Mouse (Mus musculus): Measurements from ENCODE around the gene Wdr81. TPM values are rescaled to one million over a fixed set of nuclear protein-coding genes. Genes with fewer than 3 reads are reported as not detected.

Gene Wdr81
- polyA plus RNA-seq, 1 experiment from 2014 or later, result 5.7 TPM

- Histone ChIP-seq H3K9ac (no peak overlapping the region), H3K9me3 (replicated peaks) (peaks cover 8% of the 10 kb centered on the region; the same call in 1 of the 2 replicates), H3K36me3 (0 out of 2 replicates have a peak, but pooled peaks cover 2% of the 10 kb centered on the region), H3K27ac (ENCODE audit: poor library complexity, severe bottlenecking) (no peak overlapping the region), H3K4me2 (no peak overlapping the region), H3K27me3 (replicated peaks) (no peaks in the 10 kb centered on the region), H3K4me1 (replicated peaks) (peaks cover 6% of the 10 kb centered on the region; the same call in 1 of the 2 replicates), H3K4me3 (no peak overlapping the region)
- ATAC-seq (ENCODE audit: insufficient number of reproducible peaks, low FRiP score), result no peak
- WGBS, result 87% methylated on average over 5 of the region's 5 CpGs
These were observed 20.4 kb downstream of the Wdr81 start for GRCm38 (mm10) chr11:75434138-75434537.

GRCm38 (mm10) chr11:75431307-75431706, 23.2 kb downstream of the Wdr81 start:
- Histone ChIP-seq H3K27ac (ENCODE audit: poor library complexity, severe bottlenecking) (no peak overlapping the region), H3K4me3 (no peak overlapping the region), H3K36me3 (0 out of 2 replicates have a peak, but pooled peaks cover 2% of the 10 kb centered on the region), H3K4me1 (replicated peaks) (no peaks in the 10 kb centered on the region), H3K9me3 (replicated peaks) (peaks cover 8% of the 10 kb centered on the region; the same call in 1 of the 2 replicates), H3K9ac (no peak overlapping the region), H3K4me2 (no peak overlapping the region), H3K27me3 (replicated peaks) (no peaks in the 10 kb centered on the region)
- WGBS, result 76% methylated on average over 11 of the region's 11 CpGs
- no peak for ATAC-seq (ENCODE audit: insufficient number of reproducible peaks, low FRiP score)

- no peak overlapping the region for H3K9ac ChIP-seq
- H3K4me1 ChIP-seq (replicated peaks), result no peaks in the 10 kb centered on the region
- no peak overlapping the region for H3K27ac ChIP-seq (ENCODE audit: poor library complexity, severe bottlenecking)
- no peaks in the 10 kb centered on the region for H3K27me3 ChIP-seq (replicated peaks)
- H3K4me3 ChIP-seq, result no peak overlapping the region
- no peak for ATAC-seq (ENCODE audit: insufficient number of reproducible peaks, low FRiP score)
- 68% methylated on average over 9 of the region's 9 CpGs for WGBS
- H3K9me3 ChIP-seq (replicated peaks), result peaks cover 4% of the 10 kb centered on the region; the same call in 1 of the 2 replicates
- 0 out of 2 replicates have a peak, but pooled peaks cover under 1% of the 10 kb centered on the region for H3K36me3 ChIP-seq
- no peak overlapping the region for H3K4me2 ChIP-seq
These were observed 25.4 kb downstream of the Wdr81 start for GRCm38 (mm10) chr11:75429019-75429705.

GRCm38 (mm10) chr11:75424459-75424858, 30.1 kb downstream of the Wdr81 start:
- H3K4me1 ChIP-seq (replicated peaks), result peaks cover 20% of the 10 kb centered on the region
- H3K4me2 ChIP-seq, result no peak overlapping the region
- 88% methylated on average over 3 of the region's 3 CpGs for WGBS
- no peak overlapping the region for H3K9ac ChIP-seq
- ATAC-seq (ENCODE audit: insufficient number of reproducible peaks, low FRiP score), result no peak
- H3K36me3 ChIP-seq, result no peaks in the 10 kb centered on the region
- H3K27ac ChIP-seq (ENCODE audit: poor library complexity, severe bottlenecking), result no peak overlapping the region
- H3K9me3 ChIP-seq (replicated peaks), result no peaks in the 10 kb centered on the region
- H3K27me3 ChIP-seq (replicated peaks), result no peaks in the 10 kb centered on the region
- H3K4me3 ChIP-seq, result no peak overlapping the region

GRCm38 (mm10) chr11:75424033-75424432, 30.5 kb downstream of the Wdr81 start:
- WGBS, result 84% methylated on average over 9 of the region's 9 CpGs
- Histone ChIP-seq H3K36me3 (no peaks in the 10 kb centered on the region), H3K4me2 (no peak overlapping the region), H3K9me3 (replicated peaks) (no peaks in the 10 kb centered on the region), H3K27ac (ENCODE audit: poor library complexity, severe bottlenecking) (no peak overlapping the region), H3K4me1 (replicated peaks) (peaks cover 20% of the 10 kb centered on the region), H3K4me3 (no peak overlapping the region), H3K27me3 (replicated peaks) (no peaks in the 10 kb centered on the region), H3K9ac (no peak overlapping the region)
- ATAC-seq (ENCODE audit: insufficient number of reproducible peaks, low FRiP score), result no peak

GRCm38 (mm10) chr11:75423091-75423490, 31.4 kb downstream of the Wdr81 start:
- no peak overlapping the region for H3K27ac ChIP-seq (ENCODE audit: poor library complexity, severe bottlenecking)

GRCm38 (mm10) chr11:75422013-75422792, 32.3 kb downstream of the Wdr81 start, which contains the start of gene Serpinf1:
TSS of gene Serpinf1 (minus strand) at chr11:75422701.
- 0 out of 2 replicates have a peak within 1 kb of the TSS, but pooled peaks have one; percentile 3 for H3K27ac ChIP-seq (ENCODE audit: poor library complexity, severe bottlenecking)
- H3K9me3 ChIP-seq (replicated peaks), result no peaks in the 10 kb centered on the region
- H3K4me3 ChIP-seq, result peak within 1 kb of the TSS; percentile 43
- peak within 1 kb of the TSS; percentile 60 for H3K4me2 ChIP-seq
- ATAC-seq (ENCODE audit: insufficient number of reproducible peaks, low FRiP score), result 0 out of 2 replicates have a peak, but pooled peaks have one; percentile 18
- 37% methylated on average over 10 of the region's 10 CpGs for WGBS
- no peaks in the 10 kb centered on the region for H3K27me3 ChIP-seq (replicated peaks)
- H3K36me3 ChIP-seq, result no peaks in the 10 kb centered on the region
- H3K4me1 ChIP-seq (replicated peaks), result peaks cover 20% of the 10 kb centered on the region
- peak within 1 kb of the TSS; percentile 61 for H3K9ac ChIP-seq

More at GRCm38 (mm10) chr11:75423091-75423490, 31.4 kb downstream of the Wdr81 start:
- H3K9ac ChIP-seq, result no peak overlapping the region
- ATAC-seq (ENCODE audit: insufficient number of reproducible peaks, low FRiP score), result no peak
- H3K36me3 ChIP-seq, result no peaks in the 10 kb centered on the region
- no peaks in the 10 kb centered on the region for H3K9me3 ChIP-seq (replicated peaks)
- no peaks in the 10 kb centered on the region for H3K27me3 ChIP-seq (replicated peaks)
- H3K4me3 ChIP-seq, result no peak overlapping the region
- H3K4me1 ChIP-seq (replicated peaks), result peaks cover 20% of the 10 kb centered on the region
- no peak overlapping the region for H3K4me2 ChIP-seq
- 72% methylated on average over 3 of the region's 3 CpGs for WGBS

GRCm38 (mm10) chr11:75421375-75422012, 33.0 kb downstream of the Wdr81 start:
- Histone ChIP-seq H3K4me2 (peak overlapping the region; percentile 60), H3K27ac (ENCODE audit: poor library complexity, severe bottlenecking) (0 out of 2 replicates have a peak overlapping the region, but pooled peaks have one; percentile 3), H3K9ac (peak overlapping the region; percentile 61), H3K4me1 (replicated peaks) (peaks cover 20% of the 10 kb centered on the region), H3K36me3 (no peaks in the 10 kb centered on the region), H3K9me3 (replicated peaks) (no peaks in the 10 kb centered on the region), H3K27me3 (replicated peaks) (no peaks in the 10 kb centered on the region), H3K4me3 (peak overlapping the region; percentile 43)
- ATAC-seq (ENCODE audit: insufficient number of reproducible peaks, low FRiP score), result no peak
- 49% methylated on average over 6 of the region's 6 CpGs for WGBS

GRCm38 (mm10) chr11:75420810-75421374, 33.6 kb downstream of the Wdr81 start:
- no peak for ATAC-seq (ENCODE audit: insufficient number of reproducible peaks, low FRiP score)
- H3K4me2 ChIP-seq, result peak overlapping the region; percentile 60; the same call in 1 of the 2 replicates

GRCm38 (mm10) chr11:75420037-75420436, 34.5 kb downstream of the Wdr81 start:
- no peaks in the 10 kb centered on the region for H3K36me3 ChIP-seq
- no peak overlapping the region for H3K4me3 ChIP-seq
- no peaks in the 10 kb centered on the region for H3K27me3 ChIP-seq (replicated peaks)
- H3K4me2 ChIP-seq, result no peak overlapping the region
- H3K27ac ChIP-seq (ENCODE audit: poor library complexity, severe bottlenecking), result no peak overlapping the region
- WGBS, result 72% methylated on average over 7 of the region's 7 CpGs
- H3K4me1 ChIP-seq (replicated peaks), result peaks cover 30% of the 10 kb centered on the region
- H3K9ac ChIP-seq, result no peak overlapping the region
- no peaks in the 10 kb centered on the region for H3K9me3 ChIP-seq (replicated peaks)
- no peak for ATAC-seq (ENCODE audit: insufficient number of reproducible peaks, low FRiP score)

More at GRCm38 (mm10) chr11:75420810-75421374, 33.6 kb downstream of the Wdr81 start:
- Histone ChIP-seq H3K9ac (no peak overlapping the region), H3K27ac (ENCODE audit: poor library complexity, severe bottlenecking) (no peak overlapping the region), H3K4me1 (replicated peaks) (peaks cover 23% of the 10 kb centered on the region), H3K36me3 (no peaks in the 10 kb centered on the region), H3K4me3 (no peak overlapping the region), H3K27me3 (replicated peaks) (no peaks in the 10 kb centered on the region), H3K9me3 (replicated peaks) (no peaks in the 10 kb centered on the region)
- 72% methylated on average over 5 of the region's 5 CpGs for WGBS

Data from heart, embryonic 12.5 days (tissue).